Mouse (Mus musculus): Measurements from ENCODE around the gene Tec.
A peak's percentile ranks its signal among the peaks of the same experiment; 100 is the strongest.
"Not testable (repeated sequence)": the region's sequence is repeated elsewhere in the genome, so short reads cannot be mapped to it uniquely, and the experiment has no call there.

Tec gene

GRCm38 (mm10) chr5:72826445-72826844, 41.8 kb downstream of the Tec start:
- DNase-seq (ENCODE audit: low read depth, low spot score) = no peak

- no peak for DNase-seq (ENCODE audit: low read depth, low spot score)
Observed at GRCm38 (mm10) chr5:72820651-72821050, 47.6 kb downstream of the Tec start.

- no peak for DNase-seq (ENCODE audit: low read depth, low spot score)
Observed at GRCm38 (mm10) chr5:72820036-72820640, 48.1 kb downstream of the Tec start.

- DNase-seq (ENCODE audit: low read depth, low spot score) = no peak
Observed at GRCm38 (mm10) chr5:72818513-72819180, 49.6 kb downstream of the Tec start.

GRCm38 (mm10) chr5:72817523-72818091, 50.7 kb downstream of the Tec start:
- DNase-seq (ENCODE audit: low read depth, low spot score) = peak; percentile 25

- DNase-seq (ENCODE audit: low read depth, low spot score) = not testable (repeated sequence)
Observed at GRCm38 (mm10) chr5:72816960-72817359, 51.3 kb downstream of the Tec start.

- no peak for DNase-seq (ENCODE audit: low read depth, low spot score)
Observed at GRCm38 (mm10) chr5:72816491-72816890, 51.8 kb downstream of the Tec start.

GRCm38 (mm10) chr5:72816046-72816445, 52.2 kb downstream of the Tec start:
- DNase-seq (ENCODE audit: low read depth, low spot score) = no peak

GRCm38 (mm10) chr5:72815361-72815760, 52.9 kb downstream of the Tec start:
- no peak for DNase-seq (ENCODE audit: low read depth, low spot score)

GRCm38 (mm10) chr5:72814072-72814471, 54.2 kb downstream of the Tec start:
- peak; percentile 17 for DNase-seq (ENCODE audit: low read depth, low spot score)

- no peak for DNase-seq (ENCODE audit: low read depth, low spot score)
Observed at GRCm38 (mm10) chr5:72812908-72813307, 55.4 kb downstream of the Tec start.

GRCm38 (mm10) chr5:72812328-72812727, 56.0 kb downstream of the Tec start:
- DNase-seq (ENCODE audit: low read depth, low spot score) = no peak

GRCm38 (mm10) chr5:72811397-72811796, 56.9 kb downstream of the Tec start:
- DNase-seq (ENCODE audit: low read depth, low spot score) = no peak

GRCm38 (mm10) chr5:72810990-72811389, 57.3 kb downstream of the Tec start:
- DNase-seq (ENCODE audit: low read depth, low spot score) = no peak

- DNase-seq (ENCODE audit: low read depth, low spot score) = no peak
Observed at GRCm38 (mm10) chr5:72809480-72809879, 58.8 kb downstream of the Tec start.

- DNase-seq (ENCODE audit: low read depth, low spot score) = peak; percentile 47
Observed at GRCm38 (mm10) chr5:72808456-72809111, 59.7 kb downstream of the Tec start.

GRCm38 (mm10) chr5:72802851-72803250, 65.4 kb downstream of the Tec start:
- DNase-seq (ENCODE audit: low read depth, low spot score) = peak; percentile 54

- no peak for DNase-seq (ENCODE audit: low read depth, low spot score)
Observed at GRCm38 (mm10) chr5:72798563-72798962, 69.7 kb downstream of the Tec start.

GRCm38 (mm10) chr5:72796186-72796613, 72.1 kb downstream of the Tec start:
- DNase-seq (ENCODE audit: low read depth, low spot score) = peak; percentile 45

- no peak for DNase-seq (ENCODE audit: low read depth, low spot score)
Observed at GRCm38 (mm10) chr5:72793309-72793850, 74.9 kb downstream of the Tec start.

- DNase-seq (ENCODE audit: low read depth, low spot score) = no peak
Observed at GRCm38 (mm10) chr5:72791789-72792188, 76.5 kb downstream of the Tec start.

- no peak for DNase-seq (ENCODE audit: low read depth, low spot score)
Observed at GRCm38 (mm10) chr5:72791386-72791785, 76.9 kb downstream of the Tec start.
